Mouse (Mus musculus) lung, embryonic 15.5 days (tissue): ENCODE data around the gene Ago1. TPM values are rescaled to one million over a fixed set of nuclear protein-coding genes. Genes with fewer than 3 reads are reported as not detected.

ENCODE experiments used
- ATAC-seq: fragments of 200-750 bp; cut with Nextera tagmentation; 2 replicates; pipeline ENCODE4 v1.8.0; 2017; ENCODE audit warnings: moderate number of reproducible peaks, borderline replicate concordance; ENCODE audit not compliant: low FRiP score, low TSS enrichment; ENCODE audit errors: extremely low read depth
- H3K27ac ChIP-seq: fragments of 300-500 bp; sonication (generic); 2 replicates; pipeline ENCODE4 v1.5.1; 2015; ENCODE audit warnings: moderate library complexity, mild to moderate bottlenecking, inconsistent platforms
- H3K27me3 ChIP-seq: fragments of 300-500 bp; sonication (generic); 2 replicates; pipeline ENCODE4 v1.6.1; 2015; ENCODE audit warnings: inconsistent platforms
- H3K36me3 ChIP-seq: fragments of 300-500 bp; sonication (generic); 2 replicates; pipeline ENCODE4 v1.6.1; 2015; ENCODE audit warnings: inconsistent platforms
- H3K4me1 ChIP-seq: fragments of 300-500 bp; sonication (generic); 2 replicates; pipeline ENCODE4 v1.6.1; 2015; ENCODE audit warnings: inconsistent platforms
- H3K4me2 ChIP-seq: fragments of 300-500 bp; sonication (generic); 2 replicates; pipeline ENCODE4 v1.6.1; 2015; ENCODE audit warnings: inconsistent platforms, mild to moderate bottlenecking, moderate library complexity
- H3K4me3 ChIP-seq: fragments of 300-500 bp; sonication (generic); 2 replicates; pipeline ENCODE4 v1.5.1; 2015; ENCODE audit warnings: mild to moderate bottlenecking, inconsistent platforms
- H3K9ac ChIP-seq: fragments of 300-500 bp; sonication (generic); 2 replicates; pipeline ENCODE4 v1.6.1; 2015; ENCODE audit warnings: inconsistent platforms
- H3K9me3 ChIP-seq: fragments of 300-500 bp; sonication (generic); 2 replicates; pipeline ENCODE4 v1.6.1; 2016; ENCODE audit warnings: inconsistent platforms
- WGBS: fragments of 180-500 bp; shearing (Covaris S2); methylation state at CpG from one replicate; pipeline ENCODE4 v1.1.7; 2015; 5-methylcytosine and 5-hydroxymethylcytosine counted together
- polyA plus RNA-seq: library from polyadenylated mRNA; unstranded; fragments of >200 nt; fragmentation: Nextera tagmentation; extraction: Ambion mirVana; gene quantifications from 2 replicates; pipeline ENCODE4 v1.2.1, GENCODE M21; 2015

Gene Ago1
- polyA plus RNA-seq, 1 experiment from 2014 or later = 6.7 TPM

- WGBS = 39% methylated on average over 5 of the region's 5 CpGs
- Histone ChIP-seq H3K27me3 (no peaks in the 10 kb centered on the region), H3K36me3 (peaks cover 7% of the 10 kb centered on the region; the same call in 1 of the 2 replicates), H3K4me3 (no peak overlapping the region), H3K4me1 (peaks cover 15% of the 10 kb centered on the region), H3K27ac (peak overlapping the region; percentile 94), H3K9me3 (no peaks in the 10 kb centered on the region), H3K9ac (no peak overlapping the region), H3K4me2 (no peak overlapping the region)
- ATAC-seq = peak; percentile 83
Observed at GRCm38 (mm10) chr4:126495453-126495852, 27.1 kb upstream of the Ago1 start.

- no peak for ATAC-seq
- no peak overlapping the region for H3K4me3 ChIP-seq
Observed at GRCm38 (mm10) chr4:126493416-126493815, 25.0 kb upstream of the Ago1 start.

GRCm38 (mm10) chr4:126491977-126492376 is 23.6 kb upstream of the Ago1 start:
- Histone ChIP-seq H3K4me3 (no peak overlapping the region), H3K27ac (no peak overlapping the region), H3K4me1 (peaks cover 14% of the 10 kb centered on the region), H3K9me3 (no peaks in the 10 kb centered on the region), H3K9ac (no peak overlapping the region), H3K27me3 (no peaks in the 10 kb centered on the region), H3K36me3 (peaks cover 7% of the 10 kb centered on the region; the same call in 1 of the 2 replicates), H3K4me2 (no peak overlapping the region)
- ATAC-seq = no peak
- WGBS = 56% methylated on average over 5 of the region's 5 CpGs

More at GRCm38 (mm10) chr4:126493416-126493815, 25.0 kb upstream of the Ago1 start:
- Histone ChIP-seq H3K4me1 (peaks cover 15% of the 10 kb centered on the region), H3K36me3 (peaks cover 7% of the 10 kb centered on the region; the same call in 1 of the 2 replicates), H3K9ac (no peak overlapping the region), H3K27me3 (no peaks in the 10 kb centered on the region), H3K27ac (no peak overlapping the region), H3K9me3 (no peaks in the 10 kb centered on the region), H3K4me2 (no peak overlapping the region)
- WGBS = 64% methylated on average over 4 of the region's 4 CpGs

- Histone ChIP-seq H3K9me3 (no peaks in the 10 kb centered on the region), H3K27me3 (no peaks in the 10 kb centered on the region), H3K4me1 (peaks cover 5% of the 10 kb centered on the region), H3K4me3 (no peak overlapping the region), H3K9ac (no peak overlapping the region), H3K36me3 (peaks cover 7% of the 10 kb centered on the region; the same call in 1 of the 2 replicates), H3K27ac (no peak overlapping the region), H3K4me2 (no peak overlapping the region)
- 65% methylated on average over 12 of the region's 12 CpGs for WGBS
- ATAC-seq = no peak
Observed at GRCm38 (mm10) chr4:126490726-126491125, 22.3 kb upstream of the Ago1 start.

GRCm38 (mm10) chr4:126489811-126490210 is 21.4 kb upstream of the Ago1 start:
- no peaks in the 10 kb centered on the region for H3K9me3 ChIP-seq
- H3K4me3 ChIP-seq = no peak overlapping the region
- H3K4me1 ChIP-seq = no peaks in the 10 kb centered on the region
- no peak overlapping the region for H3K9ac ChIP-seq
- H3K27me3 ChIP-seq = no peaks in the 10 kb centered on the region
- H3K36me3 ChIP-seq = peaks cover 7% of the 10 kb centered on the region; the same call in 1 of the 2 replicates
- H3K27ac ChIP-seq = no peak overlapping the region
- ATAC-seq = no peak
- H3K4me2 ChIP-seq = no peak overlapping the region
- WGBS = 84% methylated on average over 5 of the region's 5 CpGs

GRCm38 (mm10) chr4:126486217-126486616 is 17.8 kb upstream of the Ago1 start:
- H3K36me3 ChIP-seq = no peaks in the 10 kb centered on the region
- no peaks in the 10 kb centered on the region for H3K4me1 ChIP-seq
- no peak overlapping the region for H3K4me3 ChIP-seq
- H3K4me2 ChIP-seq = no peak overlapping the region
- H3K9ac ChIP-seq = no peak overlapping the region
- ATAC-seq = no peak
- H3K27me3 ChIP-seq = no peaks in the 10 kb centered on the region
- 59% methylated on average over 1 of the region's 1 CpGs for WGBS
- H3K27ac ChIP-seq = no peak overlapping the region
- H3K9me3 ChIP-seq = no peaks in the 10 kb centered on the region

GRCm38 (mm10) chr4:126485065-126485464 is 16.7 kb upstream of the Ago1 start:
- no peak for ATAC-seq

GRCm38 (mm10) chr4:126483874-126484273 is 15.5 kb upstream of the Ago1 start:
- no peak for ATAC-seq
- Histone ChIP-seq H3K27me3 (no peaks in the 10 kb centered on the region), H3K4me2 (no peak overlapping the region), H3K9ac (no peak overlapping the region), H3K4me3 (no peak overlapping the region), H3K36me3 (no peaks in the 10 kb centered on the region), H3K27ac (no peak overlapping the region), H3K9me3 (no peaks in the 10 kb centered on the region), H3K4me1 (no peaks in the 10 kb centered on the region)
- WGBS = 72% methylated on average over 3 of the region's 3 CpGs

More at GRCm38 (mm10) chr4:126485065-126485464, 16.7 kb upstream of the Ago1 start:
- H3K9ac ChIP-seq = no peak overlapping the region
- H3K4me1 ChIP-seq = no peaks in the 10 kb centered on the region
- no peaks in the 10 kb centered on the region for H3K9me3 ChIP-seq
- no peak overlapping the region for H3K27ac ChIP-seq
- H3K27me3 ChIP-seq = no peaks in the 10 kb centered on the region
- H3K4me3 ChIP-seq = no peak overlapping the region
- no peaks in the 10 kb centered on the region for H3K36me3 ChIP-seq
- WGBS = 63% methylated on average over 2 of the region's 2 CpGs
- no peak overlapping the region for H3K4me2 ChIP-seq

- ATAC-seq = no peak
- H3K4me2 ChIP-seq = no peak overlapping the region
- no peaks in the 10 kb centered on the region for H3K27me3 ChIP-seq
- H3K4me1 ChIP-seq = no peaks in the 10 kb centered on the region
- no peaks in the 10 kb centered on the region for H3K9me3 ChIP-seq
- H3K36me3 ChIP-seq = no peaks in the 10 kb centered on the region
- no peak overlapping the region for H3K27ac ChIP-seq
- 72% methylated on average over 12 of the region's 12 CpGs for WGBS
- H3K9ac ChIP-seq = no peak overlapping the region
- H3K4me3 ChIP-seq = no peak overlapping the region
Observed at GRCm38 (mm10) chr4:126482951-126483350, 14.6 kb upstream of the Ago1 start.

- Histone ChIP-seq H3K4me2 (no peak overlapping the region), H3K27ac (no peak overlapping the region), H3K9me3 (no peaks in the 10 kb centered on the region), H3K4me1 (no peaks in the 10 kb centered on the region), H3K9ac (no peak overlapping the region), H3K4me3 (no peak overlapping the region), H3K27me3 (no peaks in the 10 kb centered on the region), H3K36me3 (no peaks in the 10 kb centered on the region)
- ATAC-seq = no peak
- WGBS = 79% methylated on average over 5 of the region's 5 CpGs
Observed at GRCm38 (mm10) chr4:126481461-126481860, 13.1 kb upstream of the Ago1 start.

- no peaks in the 10 kb centered on the region for H3K9me3 ChIP-seq
- H3K36me3 ChIP-seq = no peaks in the 10 kb centered on the region
- no peak overlapping the region for H3K9ac ChIP-seq
- WGBS = 29% methylated on average over 3 of the region's 3 CpGs
- H3K4me2 ChIP-seq = no peak overlapping the region
- H3K4me1 ChIP-seq = no peaks in the 10 kb centered on the region
- H3K27ac ChIP-seq = no peak overlapping the region
- no peaks in the 10 kb centered on the region for H3K27me3 ChIP-seq
- H3K4me3 ChIP-seq = no peak overlapping the region
- ATAC-seq = no peak
Observed at GRCm38 (mm10) chr4:126480288-126480687, 11.9 kb upstream of the Ago1 start.

GRCm38 (mm10) chr4:126473031-126473430 is 4.6 kb upstream of the Ago1 start:
- Histone ChIP-seq H3K27ac (no peak overlapping the region), H3K4me2 (no peak overlapping the region), H3K9ac (no peak overlapping the region), H3K4me1 (peaks cover 7% of the 10 kb centered on the region), H3K4me3 (no peak overlapping the region), H3K36me3 (no peaks in the 10 kb centered on the region), H3K9me3 (no peaks in the 10 kb centered on the region), H3K27me3 (no peaks in the 10 kb centered on the region)
- ATAC-seq = no peak
- WGBS = 47% methylated on average over 5 of the region's 5 CpGs

- no peak for ATAC-seq
- Histone ChIP-seq H3K4me1 (peaks cover 40% of the 10 kb centered on the region), H3K27me3 (no peaks in the 10 kb centered on the region), H3K9ac (no peak overlapping the region), H3K36me3 (no peaks in the 10 kb centered on the region), H3K27ac (no peak overlapping the region), H3K4me2 (no peak overlapping the region), H3K9me3 (no peaks in the 10 kb centered on the region), H3K4me3 (no peak overlapping the region)
- WGBS = 42% methylated on average over 1 of the region's 1 CpGs
Observed at GRCm38 (mm10) chr4:126469334-126469733, 951 bp upstream of the Ago1 start.
